Mouse (Mus musculus) ovary, postnatal 36 days (tissue): ENCODE results near the gene Casc1.
"Not testable (repeated sequence)": the region's sequence is repeated elsewhere in the genome, so short reads cannot be mapped to it uniquely, and the experiment has no call there.

ENCODE experiments used
- DNase-seq: peaks from one replicate; pipeline ENCODE4 v3.0.0; 2022; ENCODE audit warnings: low spot score, mixed read lengths

The Casc1 gene

DNA sequence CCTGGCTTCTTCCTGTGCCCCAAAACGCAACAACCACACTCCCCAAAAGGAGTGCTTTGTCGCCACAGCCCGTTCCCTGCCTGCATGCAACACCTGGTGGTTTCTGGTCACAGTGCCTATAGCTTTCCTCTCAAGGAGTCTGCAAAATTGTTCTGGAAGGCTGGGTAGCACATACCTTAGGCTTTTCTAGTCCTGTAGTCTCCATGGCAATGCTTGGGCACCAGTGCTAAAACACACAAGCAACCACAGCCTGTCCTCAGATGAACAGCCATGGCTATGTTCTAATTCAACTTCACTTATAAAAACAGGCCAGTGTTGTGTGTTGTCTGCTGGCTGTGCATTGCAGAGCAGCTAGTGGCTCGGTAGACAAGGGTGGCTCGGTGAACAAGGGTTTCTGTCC lies 74.0 kb downstream of the Casc1 start:
- no peak for DNase-seq

DNA sequence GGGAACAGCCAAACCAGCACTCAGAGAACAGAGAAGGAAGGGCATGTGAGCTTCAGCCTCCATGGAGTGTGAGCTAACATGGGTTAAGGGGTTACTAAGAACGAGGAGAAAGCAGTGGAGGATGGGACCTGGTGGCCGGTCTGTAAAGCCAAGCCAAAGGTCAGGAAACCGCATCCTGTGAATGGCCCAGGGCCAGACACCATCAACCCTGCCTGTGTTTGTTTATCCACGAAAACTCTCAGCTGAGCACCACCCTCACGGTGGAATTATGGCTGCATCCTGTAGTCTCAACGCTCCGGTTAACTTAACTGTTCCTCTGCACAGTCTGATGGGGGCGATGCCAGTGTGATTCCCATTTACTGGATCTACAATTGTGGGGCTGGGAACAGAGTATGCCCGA lies 75.0 kb downstream of the Casc1 start:
- no peak for DNase-seq

DNA sequence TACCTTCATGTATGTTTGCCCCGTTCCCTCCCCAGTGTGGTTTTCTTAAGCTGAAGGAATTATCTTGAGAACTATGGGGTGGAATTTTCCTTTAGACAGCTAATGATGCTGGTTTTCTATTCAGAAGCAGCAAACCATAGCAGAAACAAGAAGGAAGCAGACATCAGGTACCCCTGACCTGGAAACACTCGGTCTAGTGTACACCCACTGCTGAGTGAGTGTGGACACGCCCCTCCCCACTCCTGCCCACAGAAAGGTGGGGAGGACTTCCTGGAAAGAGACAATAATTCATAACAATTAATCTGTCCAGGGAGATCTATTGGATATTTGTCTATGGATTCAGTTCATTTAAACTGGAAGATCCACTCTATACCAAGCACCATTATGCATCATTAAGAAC lies 75.5 kb downstream of the Casc1 start:
- no peak for DNase-seq

DNA sequence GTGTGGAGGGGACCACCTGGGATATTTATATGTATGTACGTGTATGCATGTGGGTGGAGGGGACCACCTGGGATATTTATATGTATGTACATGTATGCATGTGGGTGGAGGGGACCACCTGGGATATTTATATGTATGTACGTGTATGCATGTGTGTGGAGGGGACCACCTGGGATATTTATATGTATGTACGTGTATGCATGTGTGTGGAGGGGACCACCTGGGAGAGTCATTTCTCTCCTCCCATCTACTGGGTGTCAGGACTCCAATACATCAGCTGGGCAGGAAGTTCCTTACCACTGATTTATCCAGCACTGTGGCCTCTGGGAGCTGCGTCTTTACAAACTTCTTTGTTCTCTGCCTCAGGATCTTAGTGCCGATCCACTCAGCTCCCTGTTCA lies 77.8 kb downstream of the Casc1 start:
- not testable (repeated sequence) for DNase-seq

DNA sequence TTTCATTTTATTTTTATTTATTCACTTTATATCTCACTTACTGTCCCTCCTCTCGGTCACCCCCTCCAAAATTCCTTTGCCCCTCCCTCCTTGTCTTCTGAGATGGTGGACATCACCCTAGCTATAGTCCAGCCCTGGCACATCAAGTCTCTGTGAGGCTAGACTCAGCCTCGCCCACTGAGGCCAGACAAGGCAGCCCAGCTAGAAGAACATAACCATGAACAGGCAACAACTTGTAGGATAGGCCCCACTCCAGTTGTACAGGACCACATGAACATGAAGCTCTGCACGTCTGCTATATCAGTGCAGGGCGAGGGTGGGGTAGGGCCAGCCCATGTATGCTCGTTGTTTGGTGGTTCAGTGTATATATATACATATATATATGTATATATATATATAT lies 78.8 kb downstream of the Casc1 start:
- no peak for DNase-seq

DNA sequence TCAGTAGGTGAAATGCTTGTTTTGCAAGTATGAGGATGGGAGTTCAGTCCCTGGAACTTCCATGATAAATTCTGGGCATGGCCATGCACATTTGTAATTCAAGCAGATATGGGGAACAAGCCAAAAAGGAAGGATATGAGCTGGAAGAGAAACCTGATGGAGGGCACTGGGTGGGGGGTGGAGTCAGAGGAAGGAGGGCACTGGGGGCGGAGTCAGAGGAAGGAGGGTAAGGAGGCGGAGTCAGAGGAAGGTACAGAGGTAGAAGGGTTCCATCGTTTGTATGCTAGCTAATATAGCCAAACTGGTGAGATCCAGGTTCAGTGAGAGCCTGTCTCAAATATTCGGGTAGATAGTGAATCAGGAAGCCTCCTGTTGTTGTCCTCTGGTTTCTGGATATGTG lies 81.2 kb downstream of the Casc1 start:
- no peak for DNase-seq

DNA sequence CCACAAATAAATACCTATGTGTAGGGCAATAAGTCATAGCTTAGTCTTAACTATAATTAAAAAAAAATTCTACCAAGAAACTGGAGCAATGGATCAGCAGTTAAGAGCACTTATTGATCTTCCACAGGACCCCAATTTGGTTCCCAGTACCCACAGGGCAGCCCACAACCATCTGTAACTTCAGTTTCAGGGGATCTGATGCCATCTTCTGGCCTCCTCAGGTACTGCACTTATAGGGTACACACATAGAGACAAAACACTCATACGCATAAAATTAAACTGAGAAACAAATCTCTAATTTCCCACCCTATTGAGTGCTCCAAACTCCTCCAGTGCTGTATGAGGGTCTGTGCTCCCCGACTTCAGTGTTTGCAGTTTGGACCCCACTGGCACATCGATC lies 83.2 kb downstream of the Casc1 start:
- no peak for DNase-seq

DNA sequence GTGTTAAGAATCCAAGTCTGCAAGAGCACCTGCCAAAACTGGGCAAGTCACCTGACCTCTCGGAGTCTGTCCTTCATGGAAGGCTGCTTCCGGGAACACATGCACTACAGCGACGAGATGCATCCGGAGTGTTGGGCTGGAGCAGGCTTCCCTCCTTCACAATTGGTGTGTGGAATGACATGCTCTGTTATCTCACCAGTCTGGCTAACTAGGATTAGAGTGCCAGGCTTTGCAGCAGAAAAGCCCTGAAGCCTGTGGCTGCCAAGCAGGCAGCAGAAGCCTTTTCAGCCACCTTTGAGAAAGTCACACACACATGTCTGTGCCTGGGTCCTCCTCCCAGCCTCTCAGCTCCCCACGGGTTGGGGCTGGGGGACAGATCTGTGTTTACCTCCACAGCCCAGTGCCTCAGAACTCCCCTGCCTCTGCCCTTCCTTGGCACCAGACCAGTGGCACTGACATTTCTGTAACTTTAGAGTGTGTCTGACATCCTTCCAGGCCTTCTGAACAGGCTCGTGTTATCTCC lies 85.2 kb downstream of the Casc1 start:
- no peak for DNase-seq
